Mouse (Mus musculus) embryonic facial prominence, embryonic 12.5 days (tissue): ENCODE results near the gene Ptgdr2. TPM values are rescaled to one million over a fixed set of nuclear protein-coding genes. Genes with fewer than 3 reads are reported as not detected.

Experiments used
- ATAC-seq: fragments of 200-750 bp; cut with Nextera tagmentation; 2 replicates; pipeline ENCODE4 v1.8.0; 2017; ENCODE audit not compliant: insufficient number of reproducible peaks, insufficient read depth, low FRiP score, low TSS enrichment
- H3K27ac ChIP-seq: fragments of 300-500 bp; sonication (generic); 2 replicates; pipeline ENCODE4 v1.5.1; 2016; ENCODE audit warnings: mild to moderate bottlenecking
- H3K27me3 ChIP-seq: fragments of 300-500 bp; sonication (generic); 2 replicates; pipeline ENCODE4 v1.6.1; 2016; ENCODE audit warnings: mild to moderate bottlenecking, moderate library complexity
- H3K36me3 ChIP-seq: fragments of 300-500 bp; sonication (generic); 2 replicates; pipeline ENCODE4 v1.6.1; 2016; ENCODE audit warnings: mild to moderate bottlenecking
- H3K4me1 ChIP-seq: fragments of 300-500 bp; sonication (generic); 2 replicates; pipeline ENCODE4 v1.6.1; 2016
- H3K4me2 ChIP-seq: fragments of 300-500 bp; sonication (generic); replicated peaks from 2 replicates; pipeline ENCODE4 v1.6.1; 2016; ENCODE audit warnings: mild to moderate bottlenecking, moderate library complexity
- H3K4me3 ChIP-seq: fragments of 300-500 bp; sonication (generic); 2 replicates; pipeline ENCODE4 v1.5.1; 2016; ENCODE audit warnings: mild to moderate bottlenecking
- H3K9ac ChIP-seq: fragments of 300-500 bp; sonication (generic); 2 replicates; pipeline ENCODE4 v1.6.1; 2016; ENCODE audit warnings: mild to moderate bottlenecking, moderate library complexity
- H3K9me3 ChIP-seq: fragments of 300-500 bp; sonication (generic); 2 replicates; pipeline ENCODE4 v1.6.1; 2016; ENCODE audit warnings: mild to moderate bottlenecking, moderate library complexity
- WGBS: fragments of 180-500 bp; shearing (Covaris S2); methylation state at CpG from one replicate; pipeline ENCODE4 v1.1.7; 2016; 5-methylcytosine and 5-hydroxymethylcytosine counted together
- polyA plus RNA-seq: library from polyadenylated mRNA; unstranded; fragments of >200 nt; fragmentation: Nextera tagmentation; extraction: Ambion mirVana; gene quantifications from 2 replicates; pipeline ENCODE4 v1.2.1, GENCODE M21; 2016

Gene Ptgdr2
- polyA plus RNA-seq, 1 experiment from 2014 or later, result 0.18 TPM

GRCm38 (mm10) chr19:10909087-10909721 lies 27.8 kb upstream of the Ptgdr2 start:
- H3K9ac ChIP-seq, result no peak overlapping the region
- WGBS, result 70% methylated on average over 6 of the region's 6 CpGs
- no peak for ATAC-seq
- H3K4me1 ChIP-seq, result no peaks in the 10 kb centered on the region
- H3K36me3 ChIP-seq, result peaks cover 43% of the 10 kb centered on the region
- H3K4me2 ChIP-seq, result no peak overlapping the region
- H3K27ac ChIP-seq, result peak overlapping the region; percentile 74
- H3K9me3 ChIP-seq, result no peaks in the 10 kb centered on the region
- no peak overlapping the region for H3K4me3 ChIP-seq
- no peaks in the 10 kb centered on the region for H3K27me3 ChIP-seq

DNA sequence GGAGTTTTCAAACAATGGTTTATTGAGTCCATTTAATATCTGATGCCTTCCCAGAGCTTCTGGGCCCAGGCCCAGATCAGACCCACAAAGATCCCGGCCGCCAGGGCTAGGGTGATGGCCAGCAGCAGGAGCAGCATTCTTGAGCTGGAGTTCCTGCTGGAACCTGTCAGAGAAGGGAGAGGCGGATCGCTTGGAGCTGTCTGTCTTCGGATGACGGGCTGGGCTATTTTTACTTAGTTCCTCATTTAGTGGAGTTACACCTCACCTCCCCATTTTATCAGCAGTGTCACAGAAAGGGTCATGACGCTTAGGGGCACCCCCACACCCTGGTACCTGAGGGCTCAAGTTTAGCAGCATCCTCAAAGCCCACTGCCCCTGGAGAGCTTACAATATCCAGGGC lies 22.7 kb upstream of the Ptgdr2 start:
- no peak for ATAC-seq
- Histone ChIP-seq H3K27ac (no peak overlapping the region), H3K4me3 (no peak overlapping the region), H3K4me2 (no peak overlapping the region), H3K9ac (no peak overlapping the region), H3K36me3 (no peaks in the 10 kb centered on the region), H3K9me3 (no peaks in the 10 kb centered on the region), H3K27me3 (no peaks in the 10 kb centered on the region), H3K4me1 (no peaks in the 10 kb centered on the region)
- 68% methylated on average over 7 of the region's 7 CpGs for WGBS

DNA sequence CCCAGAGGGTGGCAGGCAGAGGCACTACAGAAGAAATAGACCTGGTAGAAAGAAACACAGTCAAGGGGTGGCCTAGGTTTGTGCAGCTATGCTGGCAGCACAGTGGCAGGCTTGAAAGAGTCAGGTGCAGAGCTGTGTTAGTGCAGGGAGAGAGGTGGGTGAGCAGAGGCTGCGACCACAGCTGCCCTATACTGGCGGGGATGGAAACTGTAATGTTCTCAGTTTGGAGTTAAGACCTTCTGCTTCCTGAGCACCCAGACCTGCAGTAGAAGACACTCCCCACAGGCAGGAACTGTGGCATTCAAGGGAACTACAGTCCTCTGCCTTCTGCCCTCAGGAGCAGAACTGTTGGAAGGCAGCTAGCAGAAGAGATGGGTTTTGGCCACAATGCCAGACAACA lies 22.1 kb upstream of the Ptgdr2 start:
- H3K4me2 ChIP-seq, result no peak overlapping the region
- no peak overlapping the region for H3K9ac ChIP-seq
- ATAC-seq, result no peak
- H3K9me3 ChIP-seq, result no peaks in the 10 kb centered on the region
- H3K27me3 ChIP-seq, result no peaks in the 10 kb centered on the region
- no peaks in the 10 kb centered on the region for H3K4me1 ChIP-seq
- no peaks in the 10 kb centered on the region for H3K36me3 ChIP-seq
- WGBS, result 71% methylated on average over 2 of the region's 2 CpGs
- H3K27ac ChIP-seq, result no peak overlapping the region
- H3K4me3 ChIP-seq, result no peak overlapping the region

GRCm38 (mm10) chr19:10916506-10916905 lies 20.5 kb upstream of the Ptgdr2 start:
- Histone ChIP-seq H3K27me3 (no peaks in the 10 kb centered on the region), H3K9ac (no peak overlapping the region), H3K27ac (no peak overlapping the region), H3K36me3 (no peaks in the 10 kb centered on the region), H3K4me3 (no peak overlapping the region), H3K9me3 (no peaks in the 10 kb centered on the region), H3K4me2 (no peak overlapping the region), H3K4me1 (no peaks in the 10 kb centered on the region)
- 73% methylated on average over 5 of the region's 5 CpGs for WGBS
- ATAC-seq, result no peak

DNA sequence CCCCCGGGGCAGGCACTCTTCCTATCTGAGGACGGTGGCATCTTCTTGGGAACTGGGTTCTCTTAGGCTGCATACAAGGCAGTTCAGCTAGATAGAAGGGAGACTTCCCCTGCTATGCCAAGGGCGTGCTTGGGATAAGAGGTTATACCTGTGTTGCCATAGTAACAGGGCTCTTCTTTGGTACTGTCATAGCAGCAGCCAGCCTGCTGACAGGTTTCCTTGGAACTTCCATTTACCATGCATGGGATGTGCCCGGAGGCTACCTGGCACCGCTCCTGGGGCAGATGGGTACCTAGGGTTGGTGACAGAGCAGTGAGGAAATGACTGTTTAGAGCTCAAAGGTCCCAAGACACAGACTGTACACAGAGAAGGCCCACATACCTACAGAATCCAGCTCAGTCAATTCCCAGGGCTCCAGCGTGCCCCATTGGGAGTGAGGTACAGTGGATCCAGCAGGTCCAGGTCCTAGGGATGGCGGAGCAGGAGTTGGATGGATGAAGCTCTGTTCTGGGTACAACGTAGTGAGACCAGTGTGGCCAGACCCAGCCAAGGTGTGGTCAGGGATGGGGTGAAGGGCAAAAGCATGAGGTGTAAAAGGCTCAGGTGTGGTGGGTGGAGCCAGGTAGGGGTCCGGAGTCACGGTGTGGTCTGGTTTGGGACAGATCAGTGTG lies 18.5 kb upstream of the Ptgdr2 start:
- WGBS, result 85% methylated on average over 10 of the region's 10 CpGs
- no peak overlapping the region for H3K4me2 ChIP-seq

GRCm38 (mm10) chr19:10920532-10920931 lies 16.4 kb upstream of the Ptgdr2 start, which contains the start of gene Zp1:
Gene Zp1, minus strand, starts transcription at chr19:10920632.
- no peaks in the 10 kb centered on the region for H3K4me1 ChIP-seq
- H3K4me2 ChIP-seq, result no peak within 1 kb of the TSS
- no peak within 1 kb of the TSS for H3K9ac ChIP-seq
- no peaks in the 10 kb centered on the region for H3K36me3 ChIP-seq
- H3K4me3 ChIP-seq, result no peak within 1 kb of the TSS
- H3K27ac ChIP-seq, result no peak within 1 kb of the TSS
- no peak for ATAC-seq
- no peaks in the 10 kb centered on the region for H3K27me3 ChIP-seq
- WGBS, result 53% methylated on average over 2 of the region's 2 CpGs
- no peaks in the 10 kb centered on the region for H3K9me3 ChIP-seq

More for the DNA sequence above, 18.5 kb upstream of the Ptgdr2 start:
- Histone ChIP-seq H3K9me3 (no peaks in the 10 kb centered on the region), H3K9ac (no peak overlapping the region), H3K36me3 (no peaks in the 10 kb centered on the region), H3K27me3 (no peaks in the 10 kb centered on the region), H3K4me3 (no peak overlapping the region), H3K4me1 (no peaks in the 10 kb centered on the region), H3K27ac (no peak overlapping the region)
- no peak for ATAC-seq

DNA sequence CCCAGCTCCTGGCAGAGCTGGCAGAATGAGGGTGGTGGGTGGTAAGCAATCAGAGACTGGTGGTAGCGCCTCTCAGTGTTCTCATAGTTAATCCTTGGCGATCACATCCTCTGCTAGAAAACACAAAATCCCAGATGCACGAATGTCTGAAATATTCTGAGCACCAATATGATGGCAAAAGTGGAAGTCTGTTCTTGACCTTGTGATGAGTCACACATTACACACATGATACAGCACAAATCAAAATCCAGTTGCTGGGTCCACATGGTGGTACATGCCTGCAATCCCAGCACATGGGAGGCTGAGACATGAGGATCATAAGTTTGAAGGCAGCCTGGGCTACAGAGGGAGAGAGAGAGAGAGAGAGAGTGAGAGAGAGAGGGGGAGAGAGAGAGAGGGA lies 15.9 kb upstream of the Ptgdr2 start:
- H3K9me3 ChIP-seq, result no peaks in the 10 kb centered on the region
- ATAC-seq, result no peak
- no peak overlapping the region for H3K27ac ChIP-seq
- H3K36me3 ChIP-seq, result no peaks in the 10 kb centered on the region
- H3K4me1 ChIP-seq, result no peaks in the 10 kb centered on the region
- 78% methylated on average over 3 of the region's 3 CpGs for WGBS
- H3K27me3 ChIP-seq, result no peaks in the 10 kb centered on the region
- no peak overlapping the region for H3K9ac ChIP-seq
- H3K4me2 ChIP-seq, result no peak overlapping the region
- H3K4me3 ChIP-seq, result no peak overlapping the region

- ATAC-seq, result no peak
Observed at GRCm38 (mm10) chr19:10924220-10924619, 12.7 kb upstream of the Ptgdr2 start.

DNA sequence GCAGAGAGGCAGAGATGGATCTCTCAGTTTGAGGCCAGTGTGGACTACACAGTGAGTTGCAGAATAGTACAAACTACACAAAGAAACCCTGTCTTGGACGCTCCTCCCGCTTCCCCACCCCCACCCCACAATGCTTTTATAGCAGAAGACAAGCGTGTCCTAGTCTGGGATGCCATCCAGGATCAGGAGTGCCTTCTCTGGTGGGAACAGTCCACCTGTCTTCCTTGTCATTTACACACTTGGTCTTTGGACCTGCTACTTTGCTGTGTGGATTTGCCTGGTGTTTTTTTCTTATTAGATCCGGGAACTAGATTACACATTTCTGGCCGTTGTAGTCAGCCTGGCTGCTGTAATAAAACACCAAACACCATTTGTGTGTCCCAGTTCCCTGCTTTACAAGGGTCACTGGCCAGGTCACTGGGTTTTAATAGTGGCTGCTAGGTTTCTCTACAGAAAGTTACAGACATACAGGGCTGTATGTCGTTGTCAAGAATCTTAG lies 10.8 kb upstream of the Ptgdr2 start:
- H3K9me3 ChIP-seq, result no peaks in the 10 kb centered on the region
- H3K27me3 ChIP-seq, result no peaks in the 10 kb centered on the region
- peak overlapping the region; percentile 57; the same call in 1 of the 2 replicates for H3K27ac ChIP-seq
- WGBS, result 35% methylated on average over 6 of the region's 6 CpGs
- no peaks in the 10 kb centered on the region for H3K4me1 ChIP-seq
- H3K9ac ChIP-seq, result no peak overlapping the region
- H3K4me2 ChIP-seq, result no peak overlapping the region
- H3K4me3 ChIP-seq, result no peak overlapping the region
- ATAC-seq, result no peak; the same call in 1 of the 2 replicates
- no peaks in the 10 kb centered on the region for H3K36me3 ChIP-seq

More at GRCm38 (mm10) chr19:10924220-10924619, 12.7 kb upstream of the Ptgdr2 start:
- no peak overlapping the region for H3K4me3 ChIP-seq
- WGBS, result 48% methylated on average over 4 of the region's 4 CpGs
- H3K27ac ChIP-seq, result no peak overlapping the region
- H3K9ac ChIP-seq, result no peak overlapping the region
- no peaks in the 10 kb centered on the region for H3K4me1 ChIP-seq
- no peak overlapping the region for H3K4me2 ChIP-seq
- no peaks in the 10 kb centered on the region for H3K36me3 ChIP-seq
- no peaks in the 10 kb centered on the region for H3K27me3 ChIP-seq
- H3K9me3 ChIP-seq, result no peaks in the 10 kb centered on the region

- ATAC-seq, result no peak
- Histone ChIP-seq H3K9ac (no peak overlapping the region), H3K27ac (peak overlapping the region; percentile 57; the same call in 1 of the 2 replicates), H3K27me3 (no peaks in the 10 kb centered on the region), H3K4me2 (no peak overlapping the region), H3K36me3 (no peaks in the 10 kb centered on the region), H3K9me3 (no peaks in the 10 kb centered on the region), H3K4me1 (no peaks in the 10 kb centered on the region), H3K4me3 (no peak overlapping the region)
- WGBS, result 47% methylated on average over 4 of the region's 4 CpGs
Observed at GRCm38 (mm10) chr19:10926666-10927065, 10.3 kb upstream of the Ptgdr2 start.

- Histone ChIP-seq H3K4me1 (no peaks in the 10 kb centered on the region), H3K4me3 (no peak overlapping the region), H3K9me3 (no peaks in the 10 kb centered on the region), H3K27ac (no peak overlapping the region), H3K9ac (no peak overlapping the region), H3K4me2 (no peak overlapping the region), H3K27me3 (no peaks in the 10 kb centered on the region), H3K36me3 (no peaks in the 10 kb centered on the region)
- 79% methylated on average over 2 of the region's 2 CpGs for WGBS
- no peak for ATAC-seq
Observed at GRCm38 (mm10) chr19:10930641-10931040, 6.3 kb upstream of the Ptgdr2 start.

GRCm38 (mm10) chr19:10935029-10935428 lies 1.9 kb upstream of the Ptgdr2 start:
- ATAC-seq, result no peak
- H3K4me2 ChIP-seq, result no peak overlapping the region

More at GRCm38 (mm10) chr19:10935029-10935428, 1.9 kb upstream of the Ptgdr2 start:
- WGBS, result 37% methylated on average over 5 of the region's 5 CpGs
- Histone ChIP-seq H3K27ac (no peak overlapping the region), H3K27me3 (no peaks in the 10 kb centered on the region), H3K4me3 (no peak overlapping the region), H3K9me3 (no peaks in the 10 kb centered on the region), H3K4me1 (no peaks in the 10 kb centered on the region), H3K36me3 (no peaks in the 10 kb centered on the region), H3K9ac (no peak overlapping the region)
